ENCODE assay signal across 20 mouse cellular contexts in genomic region chr11:95572227-95572626, GRCm38 (mm10). TPM values are rescaled to one million over a fixed set of nuclear protein-coding genes. Genes with fewer than 3 reads are reported as not detected.
A peak's percentile ranks its signal among the peaks of the same experiment; 100 is the strongest.
DNase-seq lines count a peak whose midpoint lies in the region; ATAC-seq lines count a peak whose summit lies in the region.
"Had no signal": no experiment of that assay in that cellular context is flagged by ENCODE, and none has a peak within 500 bp of the region (broad histone marks: within the 10 kb centered on the region; RNA-seq: fewer than 3 reads in every experiment).

No protein-coding gene starts in this region.

- no peak overlapping the region for H3K9ac ChIP-seq in limb, embryonic 12.5 days (replicated peaks)
- no peak overlapping the region for H3K9ac ChIP-seq in embryonic facial prominence, embryonic 12.5 days
- no peak overlapping the region for H3K9ac ChIP-seq in stomach, embryonic 14.5 days (replicated peaks; ENCODE audit: low read depth, low read length)

- H3K4me2 ChIP-seq in limb, embryonic 12.5 days: peak overlapping the region; percentile 21; the same call in 1 of the 2 replicates
- peak overlapping the region; percentile 8; the same call in 1 of the 2 replicates for H3K4me2 ChIP-seq in embryonic facial prominence, embryonic 12.5 days (replicated peaks)
- no peak overlapping the region for H3K4me2 ChIP-seq in stomach, embryonic 14.5 days (replicated peaks; ENCODE audit: low read depth, low read length)
- H3K4me2 ChIP-seq: hindbrain, embryonic 13.5 days had no signal

- no peak overlapping the region for H3K4me3 ChIP-seq in limb, embryonic 12.5 days (replicated peaks)
- H3K4me3 ChIP-seq in limb, embryonic 10.5 days: no peak overlapping the region
- no peak overlapping the region for H3K4me3 ChIP-seq in embryonic facial prominence, embryonic 12.5 days
- no peak overlapping the region for H3K4me3 ChIP-seq in stomach, embryonic 14.5 days (ENCODE audit: low read depth, low read length)
- H3K4me3 ChIP-seq: erythroblast, embryonic 14.5 days; forebrain, embryonic 10.5 days; heart, embryonic 10.5 days; hindbrain, embryonic 13.5 days had no signal

- peaks cover 42% of the 10 kb centered on the region for H3K27me3 ChIP-seq in limb, embryonic 12.5 days
- H3K27me3 ChIP-seq in limb, embryonic 10.5 days (ENCODE audit: low read depth, poor library complexity, severe bottlenecking): peaks cover 41% of the 10 kb centered on the region
- 0 out of 2 replicates have a peak, but pooled peaks cover 3% of the 10 kb centered on the region for H3K27me3 ChIP-seq in embryonic facial prominence, embryonic 12.5 days
- no peaks in the 10 kb centered on the region for H3K27me3 ChIP-seq in stomach, embryonic 14.5 days (ENCODE audit: control insufficient read depth, insufficient read depth, low read length)

- 50% methylated on average over 3 of the region's 3 CpGs for WGBS in limb, embryonic 12.5 days
- 57% methylated on average over 3 of the region's 3 CpGs for WGBS in limb, embryonic 10.5 days
- WGBS in embryonic facial prominence, embryonic 12.5 days: 47% methylated on average over 3 of the region's 3 CpGs
- 41% methylated on average over 3 of the region's 3 CpGs for WGBS in stomach, embryonic 14.5 days

- DNase-seq in limb, embryonic 10.5 days (ENCODE audit: low spot score): no peak
- DNase-seq in gastrocnemius, postnatal 4 days (ENCODE audit: low spot score in 2 of 2): no peak
- no peak for DNase-seq in yolk sac, embryonic 10.5 days (ENCODE audit: low spot score)
- DNase-seq: adrenal gland, adult 2 months; adrenal gland, postnatal 25 days; cerebellum, adult 18-20 months; cerebellum, adult 9-11 months; cerebellum, postnatal 36 days; heart, adult 18-20 months had no signal

- H3K4me1 ChIP-seq in limb, embryonic 12.5 days (replicated peaks): peaks cover 81% of the 10 kb centered on the region
- H3K4me1 ChIP-seq in limb, embryonic 10.5 days: peaks cover 87% of the 10 kb centered on the region
- H3K4me1 ChIP-seq in embryonic facial prominence, embryonic 12.5 days: peaks cover 74% of the 10 kb centered on the region
- H3K4me1 ChIP-seq in stomach, embryonic 14.5 days (ENCODE audit: control insufficient read depth, insufficient read depth, low read length): peaks cover 45% of the 10 kb centered on the region

- H3K36me3 ChIP-seq in limb, embryonic 12.5 days: peaks cover 7% of the 10 kb centered on the region
- no peaks in the 10 kb centered on the region for H3K36me3 ChIP-seq in limb, embryonic 10.5 days
- H3K36me3 ChIP-seq in embryonic facial prominence, embryonic 12.5 days: peaks cover 3% of the 10 kb centered on the region; the same call in 1 of the 2 replicates
- no peaks in the 10 kb centered on the region for H3K36me3 ChIP-seq in stomach, embryonic 14.5 days (ENCODE audit: control insufficient read depth, insufficient read depth, low read length)
- H3K36me3 ChIP-seq: heart, embryonic 10.5 days had no signal

- ATAC-seq in limb, embryonic 12.5 days (ENCODE audit: insufficient number of reproducible peaks, insufficient read depth, low FRiP score, low TSS enrichment, low read depth): no peak
- ATAC-seq in embryonic facial prominence, embryonic 12.5 days (ENCODE audit: insufficient number of reproducible peaks, insufficient read depth, low FRiP score, low TSS enrichment): no peak
- no peak for ATAC-seq in stomach, embryonic 14.5 days (ENCODE audit: insufficient number of reproducible peaks, insufficient read depth, low FRiP score, low read depth)
- ATAC-seq: forebrain, embryonic 16.5 days; hindbrain, postnatal 0 days had no signal

- no peaks in the 10 kb centered on the region for H3K9me3 ChIP-seq in limb, embryonic 12.5 days
- H3K9me3 ChIP-seq in limb, embryonic 10.5 days (replicated peaks): no peaks in the 10 kb centered on the region
- H3K9me3 ChIP-seq in embryonic facial prominence, embryonic 12.5 days: no peaks in the 10 kb centered on the region
- H3K9me3 ChIP-seq in stomach, embryonic 14.5 days (ENCODE audit: control insufficient read depth, low read depth, low read length): no peaks in the 10 kb centered on the region
- H3K9me3 ChIP-seq: forebrain, embryonic 10.5 days; heart, embryonic 10.5 days; hindbrain, embryonic 13.5 days had no signal

- H3K27ac ChIP-seq in limb, embryonic 12.5 days: peak overlapping the region; percentile 26
- no peak overlapping the region for H3K27ac ChIP-seq in limb, embryonic 10.5 days
- 0 out of 2 replicates have a peak overlapping the region, but pooled peaks have one; percentile 20 for H3K27ac ChIP-seq in embryonic facial prominence, embryonic 12.5 days
- H3K27ac ChIP-seq in stomach, embryonic 14.5 days (ENCODE audit: low read length): 0 out of 2 replicates have a peak overlapping the region, but pooled peaks have one; percentile 21
- H3K27ac ChIP-seq: heart, embryonic 10.5 days; hindbrain, embryonic 13.5 days; hindbrain, postnatal 0 days had no signal

RNA-seq across cellular contexts. Expression of gene Ngfr, which starts 15.3 kb away (rescaled TPM):
- 24.3 and 26.7 TPM in 2 replicates for polyA plus RNA-seq in limb, embryonic 12.5 days (2016; fragmentation: Nextera tagmentation; extraction: Ambion mirVana)
- 9.7 and 16.3 TPM in 2 replicates for polyA plus RNA-seq in limb, embryonic 10.5 days (2016; fragmentation: Nextera tagmentation; extraction: Ambion mirVana)
- polyA plus RNA-seq in embryonic facial prominence, embryonic 12.5 days (2016; fragmentation: Nextera tagmentation; extraction: Ambion mirVana): 33.0 and 36.7 TPM in 2 replicates
- 8.5 and 9.3 TPM in 2 replicates for polyA plus RNA-seq in stomach, embryonic 14.5 days (2014; fragmentation: Nextera tagmentation; extraction: Ambion mirVana)
- 10 to 100 TPM; 24.2 to 25.0 TPM for total RNA-seq in gastrocnemius, postnatal 4 days (2021)
- total RNA-seq: CH12.LX; hematopoietic stem cell, adult 5-6 weeks had no signal

RNA-seq across cellular contexts. Expression of gene Nxph3, which starts 57.9 kb away (rescaled TPM):
- polyA plus RNA-seq in limb, embryonic 12.5 days (2016; fragmentation: Nextera tagmentation; extraction: Ambion mirVana): 2.5 and 2.6 TPM in 2 replicates
- 0.38 and 0.66 TPM in 2 replicates for polyA plus RNA-seq in limb, embryonic 10.5 days (2016; fragmentation: Nextera tagmentation; extraction: Ambion mirVana)
- 1.3 and 1.8 TPM in 2 replicates for polyA plus RNA-seq in embryonic facial prominence, embryonic 12.5 days (2016; fragmentation: Nextera tagmentation; extraction: Ambion mirVana)
- 0.86 and 1.1 TPM in 2 replicates for polyA plus RNA-seq in stomach, embryonic 14.5 days (2014; fragmentation: Nextera tagmentation; extraction: Ambion mirVana)
- total RNA-seq in gastrocnemius, postnatal 4 days (2021): 1 to 10 TPM; 1.3 to 1.8 TPM
- total RNA-seq: hematopoietic stem cell, adult 5-6 weeks had no signal
- polyA plus RNA-seq: erythroblast, embryonic 14.5 days had no signal
